Mouse (Mus musculus) lung, postnatal 4 days (tissue): ENCODE measurements around the gene Slc35e4.

Experiments used
- DNase-seq, 2 experiments: peaks; one replicate each; pipeline ENCODE4 v3.0.0; 2021

Gene Slc35e4

DNA sequence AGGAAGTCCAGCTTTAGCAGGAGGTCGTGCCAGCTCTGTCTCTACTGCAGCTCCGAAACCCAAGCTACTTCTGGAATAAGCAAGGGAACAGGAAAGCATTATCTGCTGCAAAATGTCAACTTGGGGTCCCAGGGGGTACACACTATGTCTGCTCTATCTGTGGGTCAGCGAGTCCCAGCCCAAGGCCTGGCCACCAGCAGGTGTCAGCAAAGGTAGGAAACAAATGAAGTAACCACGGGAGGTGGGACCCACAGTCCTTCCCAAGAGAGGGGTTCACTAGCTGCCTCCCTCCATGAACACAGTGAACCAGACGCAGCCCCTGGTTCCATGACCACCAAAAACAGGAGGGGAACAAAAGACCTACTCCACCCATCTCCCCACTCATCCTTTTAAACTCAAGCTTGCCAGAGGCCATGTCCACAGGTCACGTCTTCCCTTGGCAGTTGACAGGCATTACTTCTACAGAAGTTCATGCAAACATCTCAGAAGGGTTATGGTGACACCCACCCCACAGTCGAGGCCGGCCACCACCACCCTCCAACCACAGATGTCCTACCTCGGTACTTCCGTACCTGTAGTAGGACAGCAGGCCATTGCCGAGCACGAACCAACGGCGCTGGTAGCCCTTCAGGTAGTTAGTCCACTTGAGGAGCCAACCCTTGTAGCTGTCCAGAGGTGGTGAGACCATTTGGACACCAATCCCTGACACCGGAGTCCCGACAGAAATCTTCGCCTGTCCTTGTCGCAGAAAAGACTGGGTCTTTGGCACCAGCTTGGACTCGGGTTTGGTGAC lies 51.6 kb downstream of the Slc35e4 start:
- DNase-seq = no peak

- no peak for DNase-seq
These were observed 54.1 kb downstream of the Slc35e4 start for GRCm38 (mm10) chr11:3860361-3860760.

- DNase-seq = no peak
These were observed 54.7 kb downstream of the Slc35e4 start for GRCm38 (mm10) chr11:3859778-3860177.

DNA sequence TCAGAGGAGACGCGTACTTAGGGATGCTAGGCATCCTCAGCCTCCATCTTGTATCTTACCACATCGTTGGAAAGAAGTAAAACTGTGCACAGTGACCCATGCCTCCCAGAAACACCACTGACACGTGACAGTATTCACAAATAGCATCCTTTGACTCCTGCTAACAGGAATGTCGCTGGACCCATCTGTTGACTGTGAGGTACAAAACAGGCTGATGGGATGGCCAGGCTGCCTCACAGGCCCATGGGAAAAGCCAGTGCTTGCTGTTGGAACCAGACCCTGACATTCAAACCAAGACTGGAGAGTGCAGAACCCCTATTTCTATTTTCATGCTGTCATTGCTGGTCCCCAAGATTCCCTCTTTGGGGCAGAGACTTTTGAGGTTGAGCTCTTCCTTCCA lies 56.6 kb downstream of the Slc35e4 start:
- DNase-seq = no peak
